Mouse (Mus musculus) spleen, adult 12 weeks (tissue): ENCODE measurements around the gene Lrrc29.

Experiments
- DNase-seq: peaks from one replicate; pipeline ENCODE4 v3.0.0; 2022; ENCODE audit warnings: low spot score

The Lrrc29 gene

DNA sequence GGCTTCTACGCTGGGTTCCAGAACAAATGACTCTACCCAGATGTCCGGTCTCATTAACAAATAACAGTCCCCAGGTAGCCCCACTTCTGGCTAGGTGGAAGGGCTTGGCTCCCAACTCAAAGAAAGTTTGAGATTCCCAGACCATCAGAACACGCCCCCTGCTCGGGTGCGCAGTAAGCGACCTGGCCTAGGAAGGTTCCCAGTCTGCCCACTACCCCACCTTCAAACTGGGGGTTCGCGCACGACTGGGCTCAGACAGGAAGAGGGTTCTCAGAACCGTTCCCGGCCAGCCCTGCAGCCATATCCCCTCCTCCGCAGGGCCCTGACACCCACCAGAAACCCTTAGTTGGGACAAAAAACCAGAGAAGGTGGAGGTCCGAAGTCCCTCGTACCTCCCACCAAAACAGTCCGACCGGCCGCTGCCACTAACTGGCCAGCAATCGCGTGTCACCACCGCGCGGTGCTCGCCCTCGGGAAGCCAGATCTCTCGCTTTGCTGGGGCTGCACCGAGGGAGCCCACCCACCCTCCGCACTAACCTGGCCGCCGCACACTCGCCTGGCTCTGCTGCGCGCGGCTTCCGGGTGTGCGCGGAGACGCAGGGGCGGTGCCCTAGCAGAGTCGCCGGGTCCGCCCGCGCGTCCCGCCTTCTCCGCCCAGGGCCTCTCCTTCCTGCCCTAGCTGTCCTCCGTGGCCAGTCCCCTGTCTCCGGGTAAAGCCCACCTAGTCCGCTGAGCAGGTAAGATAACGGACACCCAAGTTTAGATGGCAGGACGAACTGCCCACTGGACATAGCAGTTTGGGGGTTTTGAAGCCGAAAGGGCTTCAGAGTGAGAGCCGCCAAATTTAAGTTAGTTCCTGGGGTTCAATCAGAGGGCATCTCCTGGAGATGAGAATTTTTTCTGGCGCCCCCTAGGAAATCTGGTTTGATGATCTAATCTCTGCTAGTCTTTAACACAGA lies 61.8 kb downstream of the Lrrc29 start, which contains the start of the genes Tradd and Fbxl8:
Gene Tradd, minus strand, starts transcription at position 586 of the 959 bp plus-strand sequence.
Gene Fbxl8, plus strand, starts transcription at position 625 of the 959 bp plus-strand sequence.
- peak; percentile 72 for DNase-seq

DNA sequence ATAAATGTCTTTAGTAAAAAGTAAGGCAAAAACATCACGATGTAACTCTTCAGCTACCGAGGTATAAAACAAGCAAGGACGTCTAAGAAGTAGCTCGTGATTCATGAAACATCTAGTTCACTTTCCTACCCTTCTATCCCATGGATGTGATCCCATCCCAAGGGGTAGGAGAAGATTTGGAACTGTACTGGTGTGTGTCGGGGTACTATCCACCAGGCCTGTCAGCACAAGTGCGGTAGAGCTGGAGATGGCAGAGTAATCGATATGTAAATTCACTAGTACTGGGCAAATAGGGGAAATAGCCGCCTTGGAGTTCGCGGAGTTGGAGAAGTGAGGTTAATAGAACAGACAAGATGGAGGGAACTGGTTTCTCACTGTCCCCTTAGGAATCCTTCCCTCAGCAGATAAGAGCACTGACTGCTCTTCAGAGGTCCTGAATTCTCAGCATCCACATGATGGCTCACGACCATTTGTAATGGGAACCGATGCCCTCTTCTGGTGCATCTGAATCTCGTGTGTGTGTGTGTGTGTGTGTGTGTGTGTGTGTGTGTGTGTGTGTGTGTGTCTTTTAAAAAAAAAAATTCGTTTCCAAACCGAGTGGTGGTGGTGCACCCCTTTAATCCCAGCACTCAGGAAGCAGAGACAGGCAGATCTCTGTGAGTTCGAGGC lies 62.7 kb downstream of the Lrrc29 start:
- no peak for DNase-seq
